Mouse (Mus musculus): ENCODE results near the gene Dcaf12.

Dcaf12 gene

GRCm38 (mm10) chr4:41310567-41311563, 3.8 kb downstream of the Dcaf12 start:
- no peak for DNase-seq (ENCODE audit: low read depth)

GRCm38 (mm10) chr4:41307406-41307805, 7.3 kb downstream of the Dcaf12 start:
- peak; percentile 71 for DNase-seq (ENCODE audit: low read depth)

DNA sequence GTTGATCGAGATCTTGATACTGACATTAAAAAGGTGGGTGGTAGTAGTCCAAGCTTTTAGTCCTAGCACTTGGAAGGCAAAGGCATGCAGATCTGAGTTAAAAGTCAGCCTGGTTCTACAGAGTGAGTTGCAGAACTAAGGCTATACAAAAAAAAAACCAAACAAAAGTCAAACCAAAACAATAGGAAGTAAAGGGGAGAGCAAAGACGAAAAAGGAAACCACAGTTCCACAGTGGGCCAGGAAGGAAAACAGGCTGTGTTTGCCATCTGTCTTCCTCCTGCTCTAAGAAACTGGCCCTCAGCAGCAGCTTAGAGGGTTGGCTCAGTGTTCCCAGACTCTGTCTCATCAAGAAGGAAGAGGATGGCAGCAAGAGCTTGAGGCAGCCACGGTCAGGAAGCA, 10.4 kb downstream of the Dcaf12 start:
- DNase-seq (ENCODE audit: low read depth): peak; percentile 66

GRCm38 (mm10) chr4:41303671-41304070, 11.0 kb downstream of the Dcaf12 start:
- no peak for DNase-seq (ENCODE audit: low read depth)

- DNase-seq (ENCODE audit: low read depth): no peak
Measured at GRCm38 (mm10) chr4:41298976-41299375, 15.7 kb downstream of the Dcaf12 start.

DNA sequence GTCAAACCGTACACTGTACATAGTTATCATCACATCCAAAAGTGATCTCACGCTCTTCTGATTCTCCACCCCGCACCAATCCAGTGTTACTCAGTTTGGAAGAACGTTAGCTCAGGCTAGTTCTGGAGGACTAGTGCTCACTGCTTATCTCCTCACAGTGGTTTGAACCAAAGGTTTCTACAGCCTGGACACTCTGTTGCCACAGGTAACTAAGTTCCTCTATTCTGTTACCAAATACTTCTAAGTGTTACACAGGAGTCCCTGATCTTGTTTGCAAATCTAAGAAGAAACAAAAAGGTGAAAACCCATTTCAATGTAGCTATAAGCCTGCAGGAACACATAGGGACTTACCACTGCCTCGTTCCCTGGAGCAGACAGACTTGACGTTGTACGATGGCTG, 18.7 kb downstream of the Dcaf12 start:
- DNase-seq (ENCODE audit: low read depth): no peak

DNA sequence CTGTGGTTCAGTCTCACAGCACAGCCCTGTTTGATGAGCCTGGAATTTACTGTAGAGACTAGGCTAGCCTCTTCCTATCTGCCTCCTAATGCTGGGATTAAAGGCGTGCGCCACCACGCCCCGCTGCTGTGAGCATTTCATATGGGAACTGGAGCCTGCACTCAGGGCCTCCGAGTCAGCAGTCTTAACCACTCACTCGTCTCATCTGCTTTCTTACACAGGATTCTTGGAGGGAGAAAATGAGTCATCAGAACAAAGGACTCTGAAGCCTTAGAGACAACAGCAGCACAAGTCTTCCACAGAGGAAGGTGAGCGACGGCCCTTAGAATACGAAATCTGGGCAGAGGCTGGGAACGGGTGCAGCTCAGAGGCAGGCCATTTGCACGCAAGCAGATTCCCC, 19.2 kb downstream of the Dcaf12 start:
- no peak for DNase-seq (ENCODE audit: low read depth)

GRCm38 (mm10) chr4:41293907-41294306, 20.8 kb downstream of the Dcaf12 start:
- no peak for DNase-seq (ENCODE audit: low read depth)

GRCm38 (mm10) chr4:41289802-41290201, 24.9 kb downstream of the Dcaf12 start:
- no peak for DNase-seq (ENCODE audit: low read depth)

GRCm38 (mm10) chr4:41286420-41286819, 28.3 kb downstream of the Dcaf12 start:
- DNase-seq (ENCODE audit: low read depth): peak; percentile 70

DNA sequence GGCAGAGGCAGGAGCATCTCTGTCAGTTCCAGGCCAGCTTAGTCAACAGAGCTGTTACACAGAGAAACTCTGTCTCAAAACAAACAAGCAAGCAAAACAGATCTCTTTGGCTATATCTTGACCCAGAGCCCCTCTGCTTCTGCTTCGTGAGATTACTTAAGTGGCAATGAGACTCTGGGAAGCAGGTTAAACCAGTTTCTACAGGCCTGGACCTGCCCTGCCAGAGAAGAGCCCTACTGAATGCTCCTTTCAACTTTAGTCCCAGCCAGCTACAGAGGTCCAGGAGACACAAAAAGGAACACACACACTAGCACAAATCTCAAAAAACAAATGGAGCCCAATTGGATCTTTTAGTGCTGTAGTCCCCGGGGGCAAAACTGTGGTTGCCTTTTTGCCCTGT, 30.6 kb downstream of the Dcaf12 start:
- DNase-seq (ENCODE audit: low read depth): no peak

DNA sequence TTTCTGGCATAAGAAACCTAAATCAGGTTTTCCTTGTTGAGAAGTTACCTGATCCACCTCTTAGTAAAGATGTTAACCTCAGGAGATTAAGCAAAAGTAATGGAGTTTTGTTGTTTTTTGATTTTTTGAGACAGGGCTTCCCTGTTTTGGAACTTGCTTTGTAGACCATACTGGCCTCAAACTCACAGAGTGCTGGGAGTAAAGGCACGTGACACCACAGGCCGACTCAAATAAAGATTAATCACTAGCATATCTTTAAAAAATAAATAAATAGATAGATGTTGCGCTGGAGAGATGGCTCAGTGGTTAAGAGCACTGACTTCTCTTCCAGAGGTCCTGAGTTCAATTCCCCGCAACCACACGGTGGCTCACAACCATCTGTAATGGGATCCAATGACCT, 38.8 kb downstream of the Dcaf12 start:
- DNase-seq (ENCODE audit: low read depth): no peak

GRCm38 (mm10) chr4:41274980-41275850, 39.5 kb downstream of the Dcaf12 start, which contains the start of gene Ubap2:
Gene Ubap2 (minus strand): TSS chr4:41275144.
- DNase-seq (ENCODE audit: low read depth): peak; percentile 99

DNA sequence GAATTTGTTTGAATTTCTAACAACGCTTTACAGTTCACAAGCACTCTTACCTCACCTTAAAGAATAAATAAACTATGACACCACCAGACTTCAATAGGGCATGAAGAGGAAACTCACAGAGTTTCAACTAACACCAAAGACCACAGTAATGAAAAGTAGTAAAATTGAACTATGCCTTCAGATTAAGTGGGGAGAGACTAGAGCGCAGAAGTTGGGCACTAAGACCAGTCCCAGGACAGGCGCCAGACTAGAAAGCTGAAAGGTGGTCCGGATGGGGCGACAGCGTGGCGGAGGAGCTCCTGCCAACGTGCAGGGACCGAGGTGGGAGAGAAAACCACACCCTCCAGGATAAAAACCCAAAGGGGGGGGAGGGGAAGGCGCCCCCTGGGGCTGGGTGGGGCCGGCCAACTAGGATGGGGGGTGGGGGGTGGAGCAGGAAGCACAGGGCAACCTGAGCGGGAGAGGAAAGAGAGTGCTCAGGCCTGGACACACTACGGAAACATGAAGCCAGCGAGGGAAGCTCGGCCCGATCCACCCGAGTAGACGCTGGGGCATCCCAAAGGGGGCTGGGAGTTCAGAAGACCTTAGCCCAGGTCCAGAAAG, 40.2 kb downstream of the Dcaf12 start:
- no peak for DNase-seq (ENCODE audit: low read depth)

DNA sequence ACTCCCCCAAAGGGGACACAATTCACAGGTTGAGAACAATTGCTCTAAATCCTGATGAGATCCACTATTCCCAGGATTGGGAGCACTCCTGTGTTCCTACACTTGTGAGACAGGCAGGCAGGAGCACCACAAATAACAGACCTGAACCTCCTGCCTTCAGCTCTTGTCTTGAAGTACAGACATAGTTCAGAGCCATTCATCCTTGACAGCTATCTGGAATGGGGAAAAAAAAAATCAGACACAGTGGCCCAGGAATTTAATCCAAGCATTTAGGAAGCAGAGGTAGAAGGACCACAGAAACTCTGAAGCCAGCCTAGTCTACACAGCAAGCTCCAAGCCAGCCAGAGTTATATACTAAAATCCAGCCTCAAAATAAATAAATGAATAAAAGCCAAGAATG, 46.6 kb downstream of the Dcaf12 start:
- DNase-seq (ENCODE audit: low read depth): no peak

DNA sequence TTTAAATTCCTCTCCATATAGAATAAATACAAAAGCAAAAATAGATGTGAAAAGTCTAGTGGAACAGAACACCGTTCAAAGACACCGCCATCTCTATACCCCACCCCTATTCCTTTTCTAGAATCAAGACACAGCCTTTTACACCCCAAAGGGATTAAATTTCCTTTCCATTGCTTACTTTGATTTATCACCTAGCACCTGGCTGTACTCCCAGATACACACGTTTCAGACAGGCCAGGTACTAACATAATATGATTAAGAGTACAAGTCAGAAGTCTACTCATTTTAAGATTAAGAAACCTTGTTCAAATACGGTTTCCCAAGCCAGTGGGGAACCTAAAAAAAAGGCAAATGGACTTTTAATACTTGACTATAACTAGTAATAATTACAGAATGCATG, 48.3 kb downstream of the Dcaf12 start:
- DNase-seq (ENCODE audit: low read depth): no peak

DNA sequence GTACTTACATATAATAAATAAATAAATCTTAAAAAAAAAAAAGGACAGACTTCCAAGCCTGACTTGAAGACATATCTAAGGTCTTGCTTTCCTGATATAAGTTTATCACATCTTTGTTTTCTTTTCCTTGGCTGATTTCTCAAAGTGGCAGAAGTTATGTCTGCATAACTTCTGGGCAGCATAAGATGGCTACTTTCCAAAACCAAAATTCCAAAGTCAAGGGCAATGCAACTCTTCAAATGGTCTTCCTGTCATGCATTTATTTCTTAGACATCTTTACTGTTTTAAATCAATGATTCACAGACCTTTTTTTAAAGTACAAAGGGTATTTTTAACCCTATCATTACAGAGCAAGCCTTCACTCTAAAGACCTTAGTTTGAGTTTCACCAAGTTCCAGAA, 54.0 kb downstream of the Dcaf12 start:
- no peak for DNase-seq (ENCODE audit: low read depth)

GRCm38 (mm10) chr4:41259019-41259418, 55.7 kb downstream of the Dcaf12 start:
- no peak for DNase-seq (ENCODE audit: low read depth)

GRCm38 (mm10) chr4:41257752-41258151, 56.9 kb downstream of the Dcaf12 start:
- DNase-seq (ENCODE audit: low read depth): no peak

- peak; percentile 64 for DNase-seq (ENCODE audit: low read depth)
Measured at GRCm38 (mm10) chr4:41255564-41256210, 59.0 kb downstream of the Dcaf12 start.

DNA sequence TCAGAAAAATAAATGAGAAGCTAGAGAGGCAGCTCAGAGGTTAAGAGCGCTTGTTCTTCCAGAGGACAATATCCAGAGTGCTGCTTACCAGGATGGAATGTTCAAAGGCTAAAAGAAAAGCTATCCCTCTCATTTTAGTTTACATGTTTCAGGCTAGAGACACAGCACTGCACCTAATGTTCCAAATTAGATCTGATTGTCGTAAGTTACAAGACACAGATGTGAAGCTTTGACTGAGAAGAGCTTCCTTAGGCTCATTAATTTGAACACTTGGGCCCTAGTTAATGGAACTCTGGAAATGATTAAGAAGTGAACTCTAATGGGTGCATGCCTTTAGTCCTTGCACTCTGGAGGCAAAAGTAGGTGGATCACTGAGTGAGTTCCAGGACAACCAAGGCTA, 60.9 kb downstream of the Dcaf12 start:
- DNase-seq (ENCODE audit: low read depth): no peak

- peak; percentile 23 for DNase-seq (ENCODE audit: low read depth)
Measured at GRCm38 (mm10) chr4:41245408-41245807, 69.3 kb downstream of the Dcaf12 start.
